Mouse (Mus musculus) midbrain, embryonic 13.5 days (tissue): Measurements from ENCODE around the gene Myef2. TPM values are rescaled to one million over a fixed set of nuclear protein-coding genes. Genes with fewer than 3 reads are reported as not detected.

Experiments used
- ATAC-seq: fragments of 200-750 bp; cut with Nextera tagmentation; 2 replicates; pipeline ENCODE4 v1.8.0; 2017; ENCODE audit warnings: mild to moderate bottlenecking, moderate TSS enrichment, moderate library complexity
- H3K27ac ChIP-seq: fragments of 300-500 bp; sonication (generic); 2 replicates; pipeline ENCODE4 v1.5.1; 2015; ENCODE audit warnings: inconsistent platforms, mild to moderate bottlenecking, moderate library complexity
- H3K27me3 ChIP-seq: fragments of 300-500 bp; sonication (generic); 2 replicates; pipeline ENCODE4 v1.6.1; 2015; ENCODE audit warnings: mild to moderate bottlenecking, inconsistent platforms
- H3K36me3 ChIP-seq: fragments of 300-500 bp; sonication (generic); 2 replicates; pipeline ENCODE4 v1.6.1; 2015; ENCODE audit warnings: mild to moderate bottlenecking, inconsistent platforms
- H3K4me1 ChIP-seq: fragments of 300-500 bp; sonication (generic); replicated peaks from 2 replicates; pipeline ENCODE4 v1.6.1; 2015; ENCODE audit warnings: inconsistent platforms
- H3K4me2 ChIP-seq: fragments of 300-500 bp; sonication (generic); replicated peaks from 2 replicates; pipeline ENCODE4 v1.6.1; 2015; ENCODE audit warnings: moderate library complexity, mild to moderate bottlenecking, inconsistent platforms
- H3K4me3 ChIP-seq: fragments of 300-500 bp; sonication (generic); replicated peaks from 2 replicates; pipeline ENCODE4 v1.5.1; 2015; ENCODE audit warnings: mild to moderate bottlenecking, inconsistent platforms
- H3K9ac ChIP-seq: fragments of 300-500 bp; sonication (generic); replicated peaks from 2 replicates; pipeline ENCODE4 v1.6.1; 2015; ENCODE audit warnings: mild to moderate bottlenecking, inconsistent platforms
- H3K9me3 ChIP-seq: fragments of 300-500 bp; sonication (generic); 2 replicates; pipeline ENCODE4 v1.6.1; 2016; ENCODE audit warnings: mild to moderate bottlenecking, inconsistent platforms
- WGBS: fragments of 180-500 bp; shearing (Covaris S2); methylation state at CpG from one replicate; pipeline ENCODE4 v1.1.7; 2015; 5-methylcytosine and 5-hydroxymethylcytosine counted together
- polyA plus RNA-seq: library from polyadenylated mRNA; unstranded; fragments of >200 nt; fragmentation: Nextera tagmentation; extraction: Ambion mirVana; gene quantifications from 2 replicates; pipeline ENCODE4 v1.2.1, GENCODE M21; 2015

The Myef2 gene
- polyA plus RNA-seq, 1 experiment from 2014 or later = 244 TPM

GRCm38 (mm10) chr2:125061451-125061850 lies 62.0 kb downstream of the Myef2 start:
- no peak overlapping the region for H3K27ac ChIP-seq
- H3K36me3 ChIP-seq = no peaks in the 10 kb centered on the region
- no peak for ATAC-seq
- H3K4me1 ChIP-seq = 0 out of 2 replicates have a peak, but pooled peaks cover 5% of the 10 kb centered on the region
- H3K4me3 ChIP-seq = no peak overlapping the region
- no peaks in the 10 kb centered on the region for H3K27me3 ChIP-seq
- 93% methylated on average over 7 of the region's 7 CpGs for WGBS
- H3K9ac ChIP-seq = no peak overlapping the region
- H3K9me3 ChIP-seq = no peaks in the 10 kb centered on the region
- no peak overlapping the region for H3K4me2 ChIP-seq

- Histone ChIP-seq H3K9me3 (no peaks in the 10 kb centered on the region), H3K9ac (no peak overlapping the region), H3K4me1 (no peaks in the 10 kb centered on the region), H3K4me2 (no peak overlapping the region), H3K36me3 (no peaks in the 10 kb centered on the region), H3K4me3 (no peak overlapping the region), H3K27ac (no peak overlapping the region), H3K27me3 (no peaks in the 10 kb centered on the region)
- WGBS = 43% methylated on average over 7 of the region's 7 CpGs
- ATAC-seq = no peak
These were observed 66.1 kb downstream of the Myef2 start for GRCm38 (mm10) chr2:125057250-125057815.

GRCm38 (mm10) chr2:125055316-125055903 lies 68.1 kb downstream of the Myef2 start:
- H3K9ac ChIP-seq = no peak overlapping the region
- no peaks in the 10 kb centered on the region for H3K27me3 ChIP-seq
- no peaks in the 10 kb centered on the region for H3K9me3 ChIP-seq
- no peak overlapping the region for H3K4me3 ChIP-seq
- no peak overlapping the region for H3K4me2 ChIP-seq
- ATAC-seq = no peak
- no peak overlapping the region for H3K27ac ChIP-seq
- no peaks in the 10 kb centered on the region for H3K36me3 ChIP-seq
- H3K4me1 ChIP-seq = no peaks in the 10 kb centered on the region
- WGBS = 90% methylated on average over 7 of the region's 7 CpGs

Other genes starting within 250 kb of the Myef2 start
- 5.6 and 5.7 TPM in 2 replicates for gene Slc24a5, start 55.5 kb downstream of the Myef2 start, polyA plus RNA-seq
- gene Ctxn2, start 13.0 kb upstream of the Myef2 start, polyA plus RNA-seq = 4.2 and 5.0 TPM in 2 replicates
- gene Slc12a1, start 28.8 kb upstream of the Myef2 start, polyA plus RNA-seq = not detected in 2 replicates
- gene Dut, start 123.5 kb upstream of the Myef2 start, polyA plus RNA-seq = 97.0 and 105 TPM in 2 replicates